Mouse (Mus musculus) urinary bladder, postnatal 4 days (tissue): ENCODE data around the gene Ggta1.
"Not testable (repeated sequence)": the region's sequence is repeated elsewhere in the genome, so short reads cannot be mapped to it uniquely, and the experiment has no call there.

Experiments
- DNase-seq, 2 experiments: peaks; one replicate each; pipeline ENCODE4 v3.0.0; 2021 to 2022; ENCODE audit warnings: low spot score in 2 of 2

Gene Ggta1

DNA sequence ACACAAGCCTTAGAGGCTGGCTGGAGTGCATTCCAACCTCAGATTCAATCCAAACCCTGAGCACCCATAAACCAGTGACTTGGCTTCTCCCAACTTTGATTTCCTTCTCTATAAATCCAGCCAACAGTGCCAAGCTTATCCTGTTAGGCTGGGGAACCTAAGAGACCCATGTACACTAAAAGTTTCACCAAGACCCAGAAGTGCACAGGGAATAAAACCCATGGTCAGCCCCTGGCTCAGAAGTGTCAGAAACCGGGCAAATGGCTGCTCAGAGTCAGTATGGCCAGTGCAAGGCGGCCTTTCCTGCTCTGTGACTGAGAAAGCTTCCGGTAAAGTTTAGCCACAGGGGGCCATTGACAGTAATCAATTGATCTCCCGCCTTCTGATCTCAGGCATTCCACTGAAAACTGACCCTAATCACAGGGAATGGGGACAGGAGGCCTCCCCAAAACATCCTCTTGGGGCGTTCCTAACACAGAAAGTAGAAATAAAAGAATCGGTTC is 2.6 kb downstream of the Ggta1 start:
- no peak for DNase-seq

- DNase-seq: no peak
Measured at GRCm38 (mm10) chr2:35459316-35459715, 3.7 kb downstream of the Ggta1 start.

DNA sequence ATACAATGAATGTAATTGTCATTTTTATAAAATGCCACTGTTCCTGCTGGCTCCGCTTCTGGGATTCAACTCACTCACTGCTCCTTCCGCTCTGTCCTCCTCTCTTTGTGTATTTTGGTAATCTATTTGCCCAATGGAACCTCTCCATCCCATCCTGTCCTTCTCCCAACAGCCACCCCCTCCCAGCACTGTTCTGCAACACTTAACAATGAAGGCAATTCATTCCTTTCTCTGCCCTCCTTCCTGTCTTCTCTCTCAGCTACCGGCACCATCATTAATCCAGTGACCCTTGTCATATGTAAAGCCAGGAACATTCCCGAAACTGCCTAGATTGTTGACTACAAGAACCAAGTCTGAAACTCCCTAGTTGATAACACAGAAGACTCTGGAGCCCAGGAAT is 4.6 kb downstream of the Ggta1 start:
- DNase-seq: no peak

GRCm38 (mm10) chr2:35453736-35454135 is 9.3 kb downstream of the Ggta1 start:
- no peak for DNase-seq

DNA sequence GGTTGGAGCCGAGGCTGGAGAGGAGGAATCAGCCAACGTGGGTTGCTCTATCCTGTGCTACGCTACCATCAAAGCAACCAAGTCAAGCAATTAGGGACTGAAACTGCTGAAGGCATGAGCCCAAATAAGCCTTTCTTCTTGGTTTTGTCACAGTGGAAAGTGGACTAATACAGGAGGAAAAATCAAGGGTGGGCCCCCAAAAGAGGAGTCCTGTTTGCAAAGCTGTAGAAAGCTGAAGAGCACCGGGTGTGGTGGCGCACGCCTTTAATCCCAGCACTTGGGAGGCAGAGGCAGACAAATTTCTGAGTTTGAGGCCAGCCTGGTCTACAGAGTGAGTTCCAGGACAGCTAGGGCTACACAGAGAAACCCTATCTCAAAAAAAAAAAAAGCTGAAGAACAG is 10.3 kb downstream of the Ggta1 start:
- DNase-seq: not testable (repeated sequence)

DNA sequence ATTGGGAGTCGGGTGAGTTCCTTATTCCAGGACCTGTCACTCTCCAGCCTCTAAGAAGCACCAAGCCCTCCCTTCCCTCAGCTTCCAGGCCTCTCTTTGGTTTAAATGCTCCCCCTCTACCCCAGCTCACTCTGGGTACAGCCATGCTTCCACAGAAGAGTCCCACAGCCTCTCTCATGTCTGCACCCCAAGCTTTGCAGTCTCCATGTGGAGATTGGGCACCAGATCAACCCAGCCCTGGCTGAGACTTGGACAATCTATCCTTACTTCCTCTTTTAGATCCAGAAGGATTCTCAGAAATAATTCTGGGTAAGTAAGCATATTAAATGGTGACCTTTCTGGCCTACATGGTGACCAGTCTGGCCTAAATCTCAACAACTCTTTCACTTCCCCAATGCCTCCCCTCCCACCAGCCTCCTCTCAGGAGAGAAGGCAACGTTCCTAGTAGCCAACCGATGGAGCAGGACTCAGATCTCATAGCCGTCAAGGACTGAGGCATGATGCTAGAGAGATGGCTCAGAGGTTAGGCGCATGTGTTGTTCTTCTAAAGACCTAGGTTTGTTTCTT is 11.5 kb downstream of the Ggta1 start:
- no peak for DNase-seq

DNA sequence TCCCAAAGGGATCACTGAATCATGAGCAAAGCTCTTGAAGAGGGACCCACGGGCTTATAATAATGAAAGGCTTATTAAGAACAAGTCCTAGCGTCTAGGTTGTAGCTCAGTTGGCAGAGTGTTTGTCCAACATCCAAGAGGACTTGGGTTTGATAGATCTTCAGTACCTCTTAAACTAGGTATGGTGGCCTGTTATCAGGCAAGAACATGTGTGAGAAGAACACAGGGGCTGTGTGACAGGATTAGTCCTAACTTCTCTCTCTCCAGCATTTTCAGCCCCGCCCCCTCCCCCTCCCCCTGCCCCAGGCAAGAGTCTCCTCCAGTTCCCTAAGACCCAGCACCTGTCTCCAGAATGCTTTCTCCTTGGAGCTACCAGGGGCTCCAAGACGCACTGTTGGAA is 12.2 kb downstream of the Ggta1 start:
- DNase-seq: no peak

GRCm38 (mm10) chr2:35449687-35450622 is 13.1 kb downstream of the Ggta1 start:
- DNase-seq: no peak

GRCm38 (mm10) chr2:35448914-35449670 is 13.9 kb downstream of the Ggta1 start:
- no peak for DNase-seq

DNA sequence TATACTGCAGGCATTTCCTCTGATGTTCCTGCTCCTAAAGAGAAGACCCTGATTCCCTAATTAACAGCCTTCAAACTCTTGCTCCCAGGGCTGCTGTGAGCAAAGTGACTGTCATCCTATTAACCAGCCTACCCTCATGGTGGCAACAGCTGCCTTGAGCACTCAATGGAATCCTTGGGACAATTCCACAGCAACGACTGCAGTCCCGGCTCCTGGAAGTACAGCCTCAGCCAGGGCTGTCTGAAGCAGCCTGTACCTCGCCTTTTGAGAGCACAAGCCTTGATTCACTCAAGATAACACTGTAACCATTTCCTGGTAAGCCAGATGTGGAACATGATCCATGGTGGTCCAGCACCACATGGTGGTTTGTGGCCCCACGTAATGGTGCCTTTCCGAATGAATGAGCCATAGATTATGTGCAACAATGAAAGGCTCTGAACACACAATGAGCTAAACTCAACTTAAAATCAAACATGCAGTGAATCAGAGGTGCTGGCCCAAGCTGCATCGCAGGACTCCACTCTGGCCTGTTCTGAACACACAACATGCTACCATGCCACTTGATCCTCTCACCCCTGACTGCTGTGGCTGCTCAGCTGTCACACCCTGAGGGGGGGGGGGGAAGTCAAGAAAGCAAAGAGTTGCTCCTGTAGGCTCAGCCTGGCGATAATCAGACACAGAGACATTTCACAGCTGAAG is 14.7 kb downstream of the Ggta1 start:
- no peak for DNase-seq

DNA sequence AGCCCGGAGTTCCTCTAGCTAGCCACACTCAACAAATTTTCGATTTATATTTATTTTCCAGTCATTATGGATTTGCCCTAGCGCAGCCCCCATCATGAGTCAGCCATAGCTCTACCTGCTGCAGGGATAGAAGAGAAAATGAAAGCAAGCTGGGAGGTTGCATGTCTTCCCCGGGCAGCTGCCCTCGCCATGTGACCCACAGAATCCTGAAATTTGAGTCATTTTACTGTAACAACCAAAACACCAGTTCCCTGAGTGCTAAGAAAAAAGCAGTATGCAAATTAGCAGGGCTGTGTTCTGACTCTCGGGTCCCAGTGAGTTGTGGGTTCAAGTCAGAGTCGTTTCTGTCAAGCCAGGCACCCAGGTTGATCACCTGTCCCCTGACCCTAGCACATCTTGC is 15.6 kb downstream of the Ggta1 start:
- no peak for DNase-seq

GRCm38 (mm10) chr2:35446798-35447197 is 16.2 kb downstream of the Ggta1 start:
- DNase-seq: no peak

DNA sequence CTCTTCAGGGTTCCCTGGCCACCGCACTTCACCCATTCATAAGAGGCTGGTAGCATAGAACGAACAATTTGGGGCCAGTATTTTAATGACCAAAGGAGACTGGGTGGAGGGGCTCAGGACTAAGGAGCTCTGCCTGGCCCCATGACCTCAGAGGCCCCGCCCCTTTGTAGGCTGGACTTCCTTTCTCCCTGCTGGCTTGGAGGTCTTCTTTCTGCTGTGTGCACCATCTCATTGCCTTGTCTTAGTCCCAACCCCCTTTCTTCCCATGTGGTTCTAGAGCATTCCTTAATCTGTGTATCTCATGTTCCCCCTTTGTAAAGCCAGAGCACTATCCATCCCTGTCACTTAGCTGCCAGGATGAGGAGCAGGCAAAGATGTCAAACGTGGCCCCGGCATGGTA is 16.7 kb downstream of the Ggta1 start:
- no peak for DNase-seq

DNA sequence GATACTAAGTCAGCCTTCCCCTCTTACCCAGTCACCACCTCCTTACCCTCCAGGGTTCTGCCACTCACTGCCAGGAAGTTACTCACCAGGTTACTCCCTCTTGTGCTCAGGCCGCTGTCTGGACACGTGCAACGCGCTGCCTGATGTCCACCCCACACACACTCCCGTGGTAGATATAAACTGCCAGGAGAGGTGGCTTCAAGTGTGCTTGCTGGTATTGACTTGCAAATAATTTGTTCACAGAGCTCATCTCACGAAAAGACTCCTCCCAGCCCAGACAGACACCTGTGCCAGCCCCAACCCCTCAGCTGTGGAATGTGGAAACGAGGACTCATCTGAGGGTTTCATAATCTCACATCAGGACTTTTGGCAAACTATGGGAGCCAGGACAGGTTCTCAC is 17.4 kb downstream of the Ggta1 start:
- no peak for DNase-seq

GRCm38 (mm10) chr2:35444764-35445262 is 18.2 kb downstream of the Ggta1 start:
- no peak for DNase-seq

GRCm38 (mm10) chr2:35443981-35444763 is 18.9 kb downstream of the Ggta1 start:
- DNase-seq: no peak

- DNase-seq: no peak
Measured at GRCm38 (mm10) chr2:35443325-35443724, 19.7 kb downstream of the Ggta1 start.

DNA sequence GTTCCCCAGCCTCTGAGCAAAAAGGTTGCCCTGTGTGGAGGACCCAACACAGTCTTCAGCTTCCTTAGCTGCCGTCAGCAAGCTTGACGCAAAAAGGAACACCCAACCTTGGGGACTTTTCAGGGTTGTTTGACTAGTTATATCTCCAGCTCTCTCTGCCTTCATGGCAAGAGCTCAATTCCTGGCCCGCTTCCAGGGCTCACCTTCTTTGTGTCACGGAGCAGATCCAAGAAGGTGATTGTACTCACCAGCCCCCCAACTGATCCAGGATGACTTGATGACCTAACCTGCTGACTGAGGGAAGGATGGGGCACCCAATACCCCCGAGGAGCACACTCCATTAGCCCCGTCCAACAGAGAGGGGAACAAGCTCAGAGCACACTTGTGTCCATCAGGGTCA is 21.0 kb downstream of the Ggta1 start:
- no peak for DNase-seq

GRCm38 (mm10) chr2:35441419-35441818 is 21.6 kb downstream of the Ggta1 start:
- no peak for DNase-seq

DNA sequence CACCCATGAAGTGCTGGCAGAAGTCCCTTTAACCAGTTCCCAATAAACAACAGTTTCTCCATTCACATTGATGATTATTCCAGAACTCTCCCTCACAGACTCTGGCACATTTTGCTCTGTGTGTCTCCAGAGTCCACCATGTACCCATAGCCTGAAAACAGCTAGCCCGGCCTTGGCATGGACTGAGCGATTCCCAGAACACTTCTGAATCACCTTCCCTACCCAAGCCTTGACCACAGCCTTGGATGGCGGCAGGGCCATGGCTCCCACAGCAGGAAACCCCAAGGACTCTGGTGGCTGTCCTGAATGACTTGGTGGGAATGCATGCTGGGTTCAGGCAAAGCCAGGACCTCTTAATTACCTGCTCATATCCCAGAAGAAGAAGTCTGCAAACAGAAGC is 22.6 kb downstream of the Ggta1 start:
- DNase-seq: no peak

- no peak for DNase-seq
Measured at GRCm38 (mm10) chr2:35437796-35438195, 25.2 kb downstream of the Ggta1 start.
